Mouse (Mus musculus): ENCODE data around the gene Ostf1. TPM values are rescaled to one million over a fixed set of nuclear protein-coding genes. Genes with fewer than 3 reads are reported as not detected.

The Ostf1 gene
- total and polyA plus RNA-seq, 2 experiments = 26.5 to 42.5 TPM

- DNase-seq (ENCODE audit: extremely low read depth, low read depth, low spot score) = no peak
- H3K79me2 ChIP-seq (ENCODE audit: control insufficient read depth, insufficient read depth, low read length) = peaks cover 60% of the 10 kb centered on the region
- peaks cover 24% of the 10 kb centered on the region for H3K4me1 ChIP-seq (ENCODE audit: control insufficient read depth, insufficient read depth, low read length)
- no peaks in the 10 kb centered on the region for H3K36me3 ChIP-seq (ENCODE audit: control insufficient read depth, insufficient read depth, low read length)
- H3K27ac ChIP-seq (replicated peaks; ENCODE audit: insufficient read depth, low read depth, low read length) = no peak overlapping the region
- 60% methylated on average over 1 of the region's 1 CpGs for WGBS
- no peaks in the 10 kb centered on the region for H3K27me3 ChIP-seq (ENCODE audit: control insufficient read depth, insufficient read depth, low read length)
- no peak overlapping the region for H3K4me3 ChIP-seq (ENCODE audit: insufficient read depth, low read depth, low read length)
- no peak for TF ChIP-seq CTCF (IDR thresholded peaks at IDR 0.05; ENCODE audit: low read depth, low read length)
- no peak for TF ChIP-seq POLR2A (IDR thresholded peaks at IDR 0.05; ENCODE audit: extremely low read depth, insufficient read depth, low read length)
- H3K9ac ChIP-seq (ENCODE audit: low read depth, low read length) = no peak overlapping the region
Measured at GRCm38 (mm10) chr19:18619691-18620090, 11.9 kb downstream of the Ostf1 start.

- Histone ChIP-seq H3K4me3 (ENCODE audit: insufficient read depth, low read depth, low read length) (no peak overlapping the region), H3K9ac (ENCODE audit: low read depth, low read length) (no peak overlapping the region), H3K27me3 (ENCODE audit: control insufficient read depth, insufficient read depth, low read length) (no peaks in the 10 kb centered on the region), H3K36me3 (ENCODE audit: control insufficient read depth, insufficient read depth, low read length) (no peaks in the 10 kb centered on the region), H3K79me2 (ENCODE audit: control insufficient read depth, insufficient read depth, low read length) (peaks cover 59% of the 10 kb centered on the region), H3K27ac (replicated peaks; ENCODE audit: insufficient read depth, low read depth, low read length) (no peak overlapping the region), H3K4me1 (ENCODE audit: control insufficient read depth, insufficient read depth, low read length) (peaks cover 22% of the 10 kb centered on the region)
- no peak for TF ChIP-seq POLR2A (IDR thresholded peaks at IDR 0.05; ENCODE audit: extremely low read depth, insufficient read depth, low read length)
- TF ChIP-seq CTCF (IDR thresholded peaks at IDR 0.05; ENCODE audit: low read depth, low read length) = no peak
- WGBS = 26% methylated on average over 5 of the region's 5 CpGs
- DNase-seq (ENCODE audit: extremely low read depth, low read depth, low spot score) = peak; percentile 59
Measured at GRCm38 (mm10) chr19:18619060-18619459, 12.6 kb downstream of the Ostf1 start.

GRCm38 (mm10) chr19:18617504-18617903 lies 14.1 kb downstream of the Ostf1 start:
- Histone ChIP-seq H3K9ac (ENCODE audit: low read depth, low read length) (no peak overlapping the region), H3K36me3 (ENCODE audit: control insufficient read depth, insufficient read depth, low read length) (no peaks in the 10 kb centered on the region), H3K79me2 (ENCODE audit: control insufficient read depth, insufficient read depth, low read length) (peaks cover 49% of the 10 kb centered on the region), H3K4me3 (ENCODE audit: insufficient read depth, low read depth, low read length) (no peak overlapping the region), H3K4me1 (ENCODE audit: control insufficient read depth, insufficient read depth, low read length) (peaks cover 24% of the 10 kb centered on the region), H3K27ac (replicated peaks; ENCODE audit: insufficient read depth, low read depth, low read length) (peak overlapping the region; percentile 46; the same call in 1 of the 2 replicates), H3K27me3 (ENCODE audit: control insufficient read depth, insufficient read depth, low read length) (no peaks in the 10 kb centered on the region)
- no peak for DNase-seq (ENCODE audit: extremely low read depth, low read depth, low spot score)
- TF ChIP-seq CTCF (IDR thresholded peaks at IDR 0.05; ENCODE audit: low read depth, low read length) (no peak), POLR2A (IDR thresholded peaks at IDR 0.05; ENCODE audit: extremely low read depth, insufficient read depth, low read length) (no peak)
- 81% methylated on average over 1 of the region's 1 CpGs for WGBS

GRCm38 (mm10) chr19:18615680-18616240 lies 15.9 kb downstream of the Ostf1 start:
- no peak for DNase-seq (ENCODE audit: extremely low read depth, low read depth, low spot score)
- H3K9ac ChIP-seq (ENCODE audit: low read depth, low read length) = no peak overlapping the region
- H3K4me1 ChIP-seq (ENCODE audit: control insufficient read depth, insufficient read depth, low read length) = peaks cover 24% of the 10 kb centered on the region
- WGBS = 62% methylated on average over 9 of the region's 9 CpGs
- H3K27me3 ChIP-seq (ENCODE audit: control insufficient read depth, insufficient read depth, low read length) = no peaks in the 10 kb centered on the region
- H3K4me3 ChIP-seq (ENCODE audit: insufficient read depth, low read depth, low read length) = no peak overlapping the region
- no peaks in the 10 kb centered on the region for H3K36me3 ChIP-seq (ENCODE audit: control insufficient read depth, insufficient read depth, low read length)
- no peak for TF ChIP-seq CTCF (IDR thresholded peaks at IDR 0.05; ENCODE audit: low read depth, low read length)
- no peak for TF ChIP-seq POLR2A (IDR thresholded peaks at IDR 0.05; ENCODE audit: extremely low read depth, insufficient read depth, low read length)
- H3K27ac ChIP-seq (replicated peaks; ENCODE audit: insufficient read depth, low read depth, low read length) = peak overlapping the region; percentile 82
- H3K79me2 ChIP-seq (ENCODE audit: control insufficient read depth, insufficient read depth, low read length) = peaks cover 53% of the 10 kb centered on the region

- no peak overlapping the region for H3K9ac ChIP-seq (ENCODE audit: low read depth, low read length)
- H3K36me3 ChIP-seq (ENCODE audit: control insufficient read depth, insufficient read depth, low read length) = no peaks in the 10 kb centered on the region
- H3K79me2 ChIP-seq (ENCODE audit: control insufficient read depth, insufficient read depth, low read length) = peaks cover 45% of the 10 kb centered on the region
- H3K27ac ChIP-seq (replicated peaks; ENCODE audit: insufficient read depth, low read depth, low read length) = no peak overlapping the region
- peaks cover 21% of the 10 kb centered on the region for H3K4me1 ChIP-seq (ENCODE audit: control insufficient read depth, insufficient read depth, low read length)
- WGBS = 75% methylated on average over 7 of the region's 7 CpGs
- TF ChIP-seq POLR2A (IDR thresholded peaks at IDR 0.05; ENCODE audit: extremely low read depth, insufficient read depth, low read length) (no peak), CTCF (IDR thresholded peaks at IDR 0.05; ENCODE audit: low read depth, low read length) (no peak)
- DNase-seq (ENCODE audit: extremely low read depth, low read depth, low spot score) = no peak
- H3K27me3 ChIP-seq (ENCODE audit: control insufficient read depth, insufficient read depth, low read length) = no peaks in the 10 kb centered on the region
- no peak overlapping the region for H3K4me3 ChIP-seq (ENCODE audit: insufficient read depth, low read depth, low read length)
Measured at GRCm38 (mm10) chr19:18614337-18614736, 17.3 kb downstream of the Ostf1 start.

GRCm38 (mm10) chr19:18608975-18609374 lies 22.6 kb downstream of the Ostf1 start:
- TF ChIP-seq POLR2A (IDR thresholded peaks at IDR 0.05; ENCODE audit: extremely low read depth, insufficient read depth, low read length) (no peak), CTCF (IDR thresholded peaks at IDR 0.05; ENCODE audit: low read depth, low read length) (no peak)
- H3K36me3 ChIP-seq (ENCODE audit: control insufficient read depth, insufficient read depth, low read length) = no peaks in the 10 kb centered on the region
- no peak overlapping the region; the same call in 1 of the 2 replicates for H3K27ac ChIP-seq (replicated peaks; ENCODE audit: insufficient read depth, low read depth, low read length)
- H3K27me3 ChIP-seq (ENCODE audit: control insufficient read depth, insufficient read depth, low read length) = no peaks in the 10 kb centered on the region
- DNase-seq (ENCODE audit: extremely low read depth, low read depth, low spot score) = peak; percentile 53
- H3K4me1 ChIP-seq (ENCODE audit: control insufficient read depth, insufficient read depth, low read length) = peaks cover 16% of the 10 kb centered on the region
- H3K9ac ChIP-seq (ENCODE audit: low read depth, low read length) = no peak overlapping the region
- H3K4me3 ChIP-seq (ENCODE audit: insufficient read depth, low read depth, low read length) = no peak overlapping the region
- peaks cover 46% of the 10 kb centered on the region for H3K79me2 ChIP-seq (ENCODE audit: control insufficient read depth, insufficient read depth, low read length)
- WGBS = 38% methylated on average over 6 of the region's 6 CpGs

Measured in liver, adult 2 months (tissue).